Mouse (Mus musculus) lung, adult 2 months (tissue): ENCODE measurements around the gene Myo9a.

ENCODE experiments used
- CTCF ChIP-seq: fragments of 200-500 bp; IDR thresholded peaks from 2 replicates; pipeline ENCODE4 v1.5.1; 2011; ENCODE audit warnings: mild to moderate bottlenecking, low read length, control low read depth; ENCODE audit not compliant: insufficient read depth
- POLR2A ChIP-seq: fragments of 200-500 bp; IDR thresholded peaks from 2 replicates; pipeline ENCODE4 v1.6.1; 2011; ENCODE audit warnings: low read depth, mild to moderate bottlenecking, control low read depth, low read length, borderline replicate concordance; ENCODE audit errors: extremely low read depth

- TF ChIP-seq POLR2A = no peak
- no peak for TF ChIP-seq CTCF
These were observed 49.6 kb upstream of the Myo9a start for GRCm38 (mm10) chr9:59701094-59701493.
